Mouse (Mus musculus): ENCODE results near the gene Fndc7.
A peak's percentile ranks its signal among the peaks of the same experiment; 100 is the strongest.
"Not testable (repeated sequence)": the region's sequence is repeated elsewhere in the genome, so short reads cannot be mapped to it uniquely, and the experiment has no call there.

Gene Fndc7

GRCm38 (mm10) chr3:108855864-108856263, 33.9 kb downstream of the Fndc7 start:
- no peak for DNase-seq (ENCODE audit: low spot score in 2 of 2)

GRCm38 (mm10) chr3:108855371-108855770, 34.4 kb downstream of the Fndc7 start:
- no peak for DNase-seq (ENCODE audit: low spot score in 2 of 2)

GRCm38 (mm10) chr3:108853266-108853665, 36.5 kb downstream of the Fndc7 start:
- no peak for DNase-seq (ENCODE audit: low spot score in 2 of 2)

GRCm38 (mm10) chr3:108851996-108852697, 37.7 kb downstream of the Fndc7 start:
- peak in 1 of 2 experiments; percentile 18 for DNase-seq (ENCODE audit: low spot score in 2 of 2)

- DNase-seq (ENCODE audit: low spot score in 2 of 2): no peak
These were observed 38.3 kb downstream of the Fndc7 start for GRCm38 (mm10) chr3:108851554-108851953.

- DNase-seq (ENCODE audit: low spot score in 2 of 2): no peak
These were observed 38.7 kb downstream of the Fndc7 start for GRCm38 (mm10) chr3:108851075-108851474.

- peak in 1 of 2 experiments; percentile 16 for DNase-seq (ENCODE audit: low spot score in 2 of 2)
These were observed 39.3 kb downstream of the Fndc7 start for GRCm38 (mm10) chr3:108850506-108850905.

- DNase-seq (ENCODE audit: low spot score in 2 of 2): no peak
These were observed 43.2 kb downstream of the Fndc7 start for GRCm38 (mm10) chr3:108846616-108847015.

GRCm38 (mm10) chr3:108844521-108844920, 45.3 kb downstream of the Fndc7 start:
- no peak for DNase-seq (ENCODE audit: low spot score in 2 of 2)

GRCm38 (mm10) chr3:108844026-108844425, 45.8 kb downstream of the Fndc7 start:
- DNase-seq (ENCODE audit: low spot score in 2 of 2): no peak

GRCm38 (mm10) chr3:108840716-108841054, 49.1 kb downstream of the Fndc7 start:
- DNase-seq (ENCODE audit: low spot score in 2 of 2): no peak

GRCm38 (mm10) chr3:108840000-108840715, 49.6 kb downstream of the Fndc7 start, which contains the start of gene Stxbp3:
Stxbp3 (minus strand) TSS chr3:108840526.
- peak; percentile 95 to 100 for DNase-seq (ENCODE audit: low spot score in 2 of 2)

GRCm38 (mm10) chr3:108839647-108839999, 50.2 kb downstream of the Fndc7 start:
- DNase-seq (ENCODE audit: low spot score in 2 of 2): no peak

- DNase-seq (ENCODE audit: low spot score in 2 of 2): no peak
These were observed 50.8 kb downstream of the Fndc7 start for GRCm38 (mm10) chr3:108838980-108839379.

GRCm38 (mm10) chr3:108836931-108837330, 52.9 kb downstream of the Fndc7 start:
- no peak for DNase-seq (ENCODE audit: low spot score in 2 of 2)

GRCm38 (mm10) chr3:108833717-108834116, 56.1 kb downstream of the Fndc7 start:
- not testable (repeated sequence) for DNase-seq (ENCODE audit: low spot score in 2 of 2)

- no peak for DNase-seq (ENCODE audit: low spot score in 2 of 2)
These were observed 58.1 kb downstream of the Fndc7 start for GRCm38 (mm10) chr3:108831750-108832149.

GRCm38 (mm10) chr3:108830493-108830892, 59.3 kb downstream of the Fndc7 start:
- peak in 1 of 2 experiments; percentile 10 for DNase-seq (ENCODE audit: low spot score in 2 of 2)

- DNase-seq (ENCODE audit: low spot score in 2 of 2): no peak
These were observed 74.2 kb downstream of the Fndc7 start for GRCm38 (mm10) chr3:108815631-108816030.

GRCm38 (mm10) chr3:108810747-108811263, 79.0 kb downstream of the Fndc7 start:
- DNase-seq (ENCODE audit: low spot score in 2 of 2): no peak

- no peak for DNase-seq (ENCODE audit: low spot score in 2 of 2)
These were observed 84.2 kb downstream of the Fndc7 start for GRCm38 (mm10) chr3:108805622-108806021.

Measured in thymus, postnatal 10 days (tissue).